Mouse (Mus musculus) CH12.LX (cell line): ENCODE results near the gene Mst1.

Experiments used
- CHD1 ChIP-seq: IDR thresholded peaks from 2 replicates; pipeline ENCODE4 v1.6.1; 2012; ENCODE audit warnings: low read depth, low read length, improper control_type of control experiment, inconsistent platforms
- CTCF ChIP-seq, 2 experiments: IDR thresholded peaks in 1 of 2; conservative IDR thresholded peaks in 1 of 2; 2 replicates each; pipeline ENCODE4 v1.5.1; 2011 to 2012; ENCODE audit warnings: low read depth in 2 of 2, low read length in 2 of 2, improper control_type of control experiment in 1 of 2, inconsistent platforms in 1 of 2, mild to moderate bottlenecking in 1 of 2, moderate library complexity in 1 of 2
- ELF1 ChIP-seq: IDR thresholded peaks from 2 replicates; pipeline ENCODE4 v1.6.1; 2014; ENCODE audit warnings: low read depth, mild to moderate bottlenecking, inconsistent platforms, low read length, improper control_type of control experiment
- EP300 ChIP-seq: IDR thresholded peaks from 2 replicates; pipeline ENCODE4 v1.6.1; 2011; ENCODE audit warnings: low read length, improper control_type of control experiment
- HCFC1 ChIP-seq: IDR thresholded peaks from 2 replicates; pipeline ENCODE4 v1.6.1; 2012; ENCODE audit warnings: low read depth, mild to moderate bottlenecking, inconsistent platforms, low read length, improper control_type of control experiment
- MAFK ChIP-seq: IDR thresholded peaks from 2 replicates; pipeline ENCODE4 v1.6.1; 2011; ENCODE audit warnings: low read length, improper control_type of control experiment; ENCODE audit not compliant: insufficient replicate concordance
- MXI1 ChIP-seq: IDR thresholded peaks from 2 replicates; pipeline ENCODE4 v1.6.1; 2011; ENCODE audit warnings: mild to moderate bottlenecking, low read depth, low read length, improper control_type of control experiment
- POLR2A ChIP-seq: IDR thresholded peaks from 2 replicates; pipeline ENCODE4 v1.6.1; 2011; ENCODE audit warnings: low read depth, mild to moderate bottlenecking, improper control_type of control experiment, low read length
- USF1 ChIP-seq: IDR thresholded peaks from 2 replicates; pipeline ENCODE4 v1.6.1; 2014; ENCODE audit warnings: low read depth, mild to moderate bottlenecking, inconsistent platforms, low read length, improper control_type of control experiment
- USF2 ChIP-seq: conservative IDR thresholded peaks from 2 replicates; pipeline ENCODE4 v1.6.1; 2011; ENCODE audit warnings: low read depth, low read length, improper control_type of control experiment

DNA sequence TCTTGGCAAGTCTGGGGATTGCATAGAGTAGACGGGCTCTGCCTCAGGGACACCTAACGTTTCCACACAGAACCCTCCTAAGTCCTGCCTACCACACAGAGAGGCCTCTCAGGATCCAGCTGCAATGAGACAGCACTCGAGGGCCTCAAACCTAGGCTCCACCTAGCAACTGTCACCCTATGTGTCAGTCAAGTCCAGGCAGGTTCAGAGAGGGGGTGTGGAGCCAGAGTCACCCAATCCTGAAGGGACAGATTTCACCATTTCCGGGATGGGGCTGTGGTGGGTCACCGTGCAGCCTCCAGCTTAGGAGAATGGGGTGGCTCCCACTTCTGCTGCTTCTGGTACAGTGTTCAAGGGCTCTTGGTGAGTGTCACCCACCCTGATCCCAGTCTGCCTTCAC, at the start of gene Mst1:
- TF ChIP-seq EP300 (no peak), ELF1 (peak; percentile 91), MAFK (no peak), CTCF (conservative IDR thresholded peaks at IDR 0.05 in 1 of 2, IDR thresholded peaks at IDR 0.05 in 1 of 2; ENCODE audit: low read depth in 2 of 2, low read length in 2 of 2) (no peak), MXI1 (peak; percentile 85; the same call in 1 of the 2 replicates), USF1 (no peak), POLR2A (peak; percentile 86), CHD1 (peak; percentile 90; the same call in 1 of the 2 replicates), HCFC1 (peak; percentile 53), USF2 (no peak)
